Mouse (Mus musculus): ENCODE results near the gene Map4k4. TPM values are rescaled to one million over a fixed set of nuclear protein-coding genes. Genes with fewer than 3 reads are reported as not detected.

The Map4k4 gene
- polyA plus RNA-seq, 1 experiment, result 21.2 TPM

GRCm38 (mm10) chr1:39932216-39932739, 31.6 kb downstream of the Map4k4 start:
- WGBS, result 67% methylated on average over 9 of the region's 9 CpGs
- no peak for DNase-seq (ENCODE audit: low read depth, low spot score)

- DNase-seq (ENCODE audit: low read depth, low spot score), result no peak
- 79% methylated on average over 10 of the region's 10 CpGs for WGBS
These were observed 32.2 kb downstream of the Map4k4 start for GRCm38 (mm10) chr1:39932922-39933321.

GRCm38 (mm10) chr1:39934954-39935353, 34.2 kb downstream of the Map4k4 start:
- DNase-seq (ENCODE audit: low read depth, low spot score), result no peak
- 70% methylated on average over 8 of the region's 8 CpGs for WGBS

- 2% methylated on average over 8 of the region's 10 CpGs for WGBS
- DNase-seq (ENCODE audit: low read depth, low spot score), result no peak
These were observed 34.9 kb downstream of the Map4k4 start for GRCm38 (mm10) chr1:39935616-39936015.

- peak; percentile 53 for DNase-seq (ENCODE audit: low read depth, low spot score)
- 2% methylated on average over 13 of the region's 13 CpGs for WGBS
These were observed 35.7 kb downstream of the Map4k4 start for GRCm38 (mm10) chr1:39936332-39936802.

- no peak for DNase-seq (ENCODE audit: low read depth, low spot score)
- WGBS, result 59% methylated on average over 2 of the region's 2 CpGs
These were observed 36.2 kb downstream of the Map4k4 start for GRCm38 (mm10) chr1:39936934-39937333.

- 41% methylated on average over 4 of the region's 4 CpGs for whole genome bisulfite sequencing
- no peak for DNase-seq (ENCODE audit: low read depth, low spot score)
These were observed 36.9 kb downstream of the Map4k4 start for GRCm38 (mm10) chr1:39937609-39938008.

GRCm38 (mm10) chr1:39939401-39939800, 38.7 kb downstream of the Map4k4 start:
- 83% methylated on average over 12 of the region's 12 CpGs for WGBS

GRCm38 (mm10) chr1:39940342-39940741, 39.6 kb downstream of the Map4k4 start:
- WGBS, result 86% methylated on average over 2 of the region's 2 CpGs

More at GRCm38 (mm10) chr1:39939401-39939800, 38.7 kb downstream of the Map4k4 start:
- DNase-seq (ENCODE audit: low read depth, low spot score), result no peak

GRCm38 (mm10) chr1:39941237-39942179, 40.8 kb downstream of the Map4k4 start:
- 41% methylated on average over 10 of the region's 10 CpGs for WGBS

More at GRCm38 (mm10) chr1:39940342-39940741, 39.6 kb downstream of the Map4k4 start:
- DNase-seq (ENCODE audit: low read depth, low spot score), result no peak

GRCm38 (mm10) chr1:39942935-39943334, 42.2 kb downstream of the Map4k4 start:
- 64% methylated on average over 8 of the region's 8 CpGs for WGBS
- DNase-seq (ENCODE audit: low read depth, low spot score), result no peak

More at GRCm38 (mm10) chr1:39941237-39942179, 40.8 kb downstream of the Map4k4 start:
- DNase-seq (ENCODE audit: low read depth, low spot score), result no peak

- no peak for DNase-seq (ENCODE audit: low read depth, low spot score)
- 56% methylated on average over 5 of the region's 5 CpGs for WGBS
These were observed 43.7 kb downstream of the Map4k4 start for GRCm38 (mm10) chr1:39944306-39944971.

- no peak for DNase-seq (ENCODE audit: low read depth, low spot score)
- 40% methylated on average over 4 of the region's 4 CpGs for WGBS
These were observed 44.2 kb downstream of the Map4k4 start for GRCm38 (mm10) chr1:39944972-39945323.

- DNase-seq (ENCODE audit: low read depth, low spot score), result no peak
- 81% methylated on average over 4 of the region's 4 CpGs for WGBS
These were observed 45.7 kb downstream of the Map4k4 start for GRCm38 (mm10) chr1:39946391-39946790.

GRCm38 (mm10) chr1:39947179-39947578, 46.5 kb downstream of the Map4k4 start:
- WGBS, result 80% methylated on average over 6 of the region's 6 CpGs

GRCm38 (mm10) chr1:39947701-39948359, 47.1 kb downstream of the Map4k4 start:
- DNase-seq (ENCODE audit: low read depth, low spot score), result no peak
- WGBS, result 77% methylated on average over 6 of the region's 6 CpGs

More at GRCm38 (mm10) chr1:39947179-39947578, 46.5 kb downstream of the Map4k4 start:
- DNase-seq (ENCODE audit: low read depth, low spot score), result no peak

GRCm38 (mm10) chr1:39949205-39949604, 48.5 kb downstream of the Map4k4 start:
- 15% methylated on average over 5 of the region's 5 CpGs for WGBS
- no peak for DNase-seq (ENCODE audit: low read depth, low spot score)

GRCm38 (mm10) chr1:39949790-39950462, 49.2 kb downstream of the Map4k4 start:
- DNase-seq (ENCODE audit: low read depth, low spot score), result no peak
- 38% methylated on average over 10 of the region's 10 CpGs for WGBS

- DNase-seq (ENCODE audit: low read depth, low spot score), result no peak
- 80% methylated on average over 3 of the region's 3 CpGs for WGBS
These were observed 49.9 kb downstream of the Map4k4 start for GRCm38 (mm10) chr1:39950590-39950989.

Measured in large intestine, adult 2 months (tissue).